Mouse (Mus musculus) stomach, embryonic 15.5 days (tissue): Measurements from ENCODE around the gene Focad. TPM values are rescaled to one million over a fixed set of nuclear protein-coding genes. Genes with fewer than 3 reads are reported as not detected.

ENCODE experiments used
- ATAC-seq: fragments of 200-750 bp; cut with Nextera tagmentation; 2 replicates; pipeline ENCODE4 v1.8.0; 2017; ENCODE audit warnings: low read depth, moderate number of reproducible peaks, moderate TSS enrichment; ENCODE audit not compliant: insufficient read depth, low FRiP score
- H3K27ac ChIP-seq: fragments of 300-500 bp; sonication (generic); 2 replicates; pipeline ENCODE4 v1.5.1; 2015; ENCODE audit warnings: mild to moderate bottlenecking, inconsistent platforms
- H3K27me3 ChIP-seq: fragments of 300-500 bp; sonication (generic); replicated peaks from 2 replicates; pipeline ENCODE4 v1.6.1; 2015; ENCODE audit warnings: inconsistent platforms
- H3K36me3 ChIP-seq: fragments of 300-500 bp; sonication (generic); 2 replicates; pipeline ENCODE4 v1.6.1; 2015; ENCODE audit warnings: inconsistent platforms
- H3K4me1 ChIP-seq: fragments of 300-500 bp; sonication (generic); 2 replicates; pipeline ENCODE4 v1.6.1; 2015; ENCODE audit warnings: inconsistent platforms
- H3K4me2 ChIP-seq: fragments of 300-500 bp; sonication (generic); 2 replicates; pipeline ENCODE4 v1.6.1; 2015; ENCODE audit warnings: mild to moderate bottlenecking, inconsistent platforms
- H3K4me3 ChIP-seq: fragments of 300-500 bp; sonication (generic); replicated peaks from 2 replicates; pipeline ENCODE4 v1.5.1; 2015; ENCODE audit warnings: inconsistent platforms
- H3K9ac ChIP-seq: fragments of 300-500 bp; sonication (generic); 2 replicates; pipeline ENCODE4 v1.6.1; 2015; ENCODE audit warnings: inconsistent platforms
- H3K9me3 ChIP-seq: fragments of 300-500 bp; sonication (generic); 2 replicates; pipeline ENCODE4 v1.6.1; 2016; ENCODE audit warnings: inconsistent platforms
- WGBS: fragments of 180-500 bp; shearing (Covaris S2); methylation state at CpG from one replicate; pipeline ENCODE4 v1.1.7; 2015; 5-methylcytosine and 5-hydroxymethylcytosine counted together
- polyA plus RNA-seq: library from polyadenylated mRNA; unstranded; fragments of >200 nt; fragmentation: Nextera tagmentation; extraction: Ambion mirVana; gene quantifications from 2 replicates; pipeline ENCODE4 v1.2.1, GENCODE M21; 2015

The Focad gene
- polyA plus RNA-seq, 1 experiment from 2014 or later: 12.0 TPM

DNA sequence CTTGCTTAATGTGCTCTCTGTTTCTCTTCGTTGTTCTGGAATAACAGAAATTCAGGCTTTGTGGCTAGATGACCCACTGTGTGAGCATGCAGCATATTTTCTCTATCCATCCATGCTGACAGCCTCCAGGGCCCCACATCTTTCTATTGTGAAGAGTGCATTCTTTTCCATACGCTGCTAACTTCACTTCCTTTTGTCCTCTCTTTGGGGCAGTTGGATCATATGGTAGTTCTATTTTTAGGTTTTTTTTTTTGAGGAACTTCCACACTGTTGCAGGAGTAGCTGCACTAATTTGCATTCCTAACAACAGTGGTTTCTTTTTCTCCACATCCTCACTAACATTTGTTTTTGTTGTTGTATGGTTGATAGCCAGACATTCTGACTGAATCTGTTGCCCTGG lies 320.6 kb downstream of the Focad start:
- WGBS: 59% methylated on average over 2 of the region's 2 CpGs

DNA sequence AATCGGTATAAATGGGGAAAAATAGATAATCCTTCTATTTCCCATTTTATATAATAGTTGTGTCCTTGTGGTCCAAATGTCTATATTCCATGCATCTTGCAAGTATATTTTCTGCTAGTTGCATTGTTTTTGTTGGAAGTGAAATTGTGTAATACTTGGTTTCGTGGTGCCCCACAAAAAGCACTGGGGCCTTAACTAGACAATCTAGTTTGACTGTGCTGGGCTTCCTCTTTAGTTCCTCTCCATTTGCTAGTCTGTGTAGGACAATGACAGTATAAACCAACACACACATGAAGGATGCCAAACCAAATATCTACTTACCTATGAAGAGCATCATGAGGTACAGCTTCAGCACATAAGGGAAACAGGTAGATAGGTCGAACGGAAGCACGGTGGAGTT lies 324.9 kb downstream of the Focad start:
- Histone ChIP-seq H3K4me2 (no peak overlapping the region), H3K36me3 (no peaks in the 10 kb centered on the region), H3K27me3 (no peaks in the 10 kb centered on the region), H3K4me3 (no peak overlapping the region), H3K4me1 (no peaks in the 10 kb centered on the region), H3K9me3 (no peaks in the 10 kb centered on the region), H3K9ac (no peak overlapping the region), H3K27ac (no peak overlapping the region)
- no peak for ATAC-seq
- 94% methylated on average over 5 of the region's 5 CpGs for WGBS

More for the DNA sequence above, 320.6 kb downstream of the Focad start:
- H3K9ac ChIP-seq: no peak overlapping the region
- H3K4me2 ChIP-seq: no peak overlapping the region
- no peaks in the 10 kb centered on the region for H3K36me3 ChIP-seq
- no peak overlapping the region for H3K4me3 ChIP-seq
- H3K4me1 ChIP-seq: no peaks in the 10 kb centered on the region
- no peak for ATAC-seq
- H3K27ac ChIP-seq: no peak overlapping the region
- no peaks in the 10 kb centered on the region for H3K9me3 ChIP-seq
- no peaks in the 10 kb centered on the region for H3K27me3 ChIP-seq

DNA sequence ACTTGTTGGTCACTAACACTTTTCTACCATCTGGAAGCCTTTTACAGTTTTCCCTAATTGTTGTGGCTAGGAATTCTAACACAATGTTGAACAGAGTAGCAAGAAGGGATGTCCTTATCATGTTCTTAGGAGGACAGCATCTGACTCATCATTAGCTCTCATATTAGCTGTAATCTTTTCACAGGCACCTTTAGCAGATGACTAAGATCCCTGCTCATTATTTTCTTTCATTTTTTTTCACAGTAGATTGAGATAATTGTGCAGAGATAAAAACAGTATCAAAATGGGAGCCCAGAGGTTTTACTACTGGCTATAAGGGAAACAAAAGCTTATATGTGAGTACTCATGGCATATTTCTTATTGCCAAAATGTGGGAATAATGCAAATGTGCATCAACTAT lies 330.1 kb downstream of the Focad start:
- no peaks in the 10 kb centered on the region for H3K27me3 ChIP-seq
- no peak overlapping the region for H3K27ac ChIP-seq
- no peaks in the 10 kb centered on the region for H3K4me1 ChIP-seq
- ATAC-seq: no peak
- H3K4me3 ChIP-seq: no peak overlapping the region
- H3K9ac ChIP-seq: no peak overlapping the region
- H3K36me3 ChIP-seq: no peaks in the 10 kb centered on the region
- H3K4me2 ChIP-seq: no peak overlapping the region
- no peaks in the 10 kb centered on the region for H3K9me3 ChIP-seq

DNA sequence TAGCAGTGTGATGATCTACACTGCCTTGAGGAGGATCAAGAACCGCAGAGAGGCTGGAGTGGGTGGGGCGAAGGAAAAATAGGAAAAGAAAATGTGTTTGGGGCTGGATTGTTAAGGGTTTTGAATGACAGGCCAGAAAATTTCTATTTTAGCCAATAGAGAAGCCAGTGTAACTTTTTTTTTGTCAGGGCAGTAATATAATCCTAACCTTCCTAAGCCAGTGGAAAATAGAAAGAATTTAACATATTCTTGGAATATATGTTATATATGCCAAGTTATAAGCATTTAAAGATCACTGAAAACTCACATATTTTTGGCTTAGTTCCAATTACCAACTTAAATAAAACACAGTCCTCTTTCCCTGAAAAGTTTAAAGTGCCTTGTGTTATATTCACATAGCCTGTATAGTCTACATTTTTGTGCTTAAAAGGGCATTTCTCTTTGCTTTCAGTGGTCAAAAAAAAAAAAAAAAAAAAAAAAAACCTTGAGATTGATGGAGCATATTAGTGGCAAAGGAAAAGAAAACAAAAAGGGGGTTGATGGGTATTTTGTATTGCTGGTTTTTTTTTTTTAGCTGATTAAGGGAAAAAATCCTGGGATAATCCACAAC lies 333.3 kb downstream of the Focad start:
- Histone ChIP-seq H3K4me1 (no peaks in the 10 kb centered on the region), H3K9ac (no peak overlapping the region), H3K36me3 (no peaks in the 10 kb centered on the region), H3K4me2 (no peak overlapping the region), H3K27me3 (no peaks in the 10 kb centered on the region), H3K4me3 (no peak overlapping the region), H3K9me3 (no peaks in the 10 kb centered on the region), H3K27ac (no peak overlapping the region)
- no peak for ATAC-seq
- WGBS: 83% methylated on average over 2 of the region's 2 CpGs

DNA sequence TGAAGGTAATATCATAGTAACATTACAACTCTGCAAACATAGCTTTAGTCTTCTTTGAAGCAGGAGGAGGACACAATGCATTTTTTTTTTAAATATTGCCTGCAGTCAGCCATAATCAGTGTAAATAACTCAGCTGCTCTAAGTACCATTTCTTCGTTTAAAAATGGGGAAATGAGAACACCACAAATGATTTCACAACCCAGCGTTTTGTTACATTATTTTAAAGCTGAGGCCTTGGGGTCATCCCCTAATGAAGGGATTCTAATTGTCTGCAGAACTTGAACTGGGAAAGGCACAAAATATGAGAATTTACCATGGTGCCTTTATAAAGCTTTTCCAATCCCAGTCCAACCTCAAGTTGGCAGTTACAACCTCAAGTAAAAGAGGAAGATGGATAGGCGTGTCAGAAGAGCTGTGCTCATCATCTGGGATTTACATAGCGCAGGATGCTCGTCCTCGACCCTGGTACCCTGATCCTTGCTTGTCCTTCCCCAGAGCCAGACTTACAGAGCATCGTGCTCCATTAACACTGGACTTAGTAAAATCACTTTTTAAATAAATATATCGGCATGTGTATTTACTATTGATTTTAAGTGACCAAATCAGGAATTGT lies 338.1 kb downstream of the Focad start:
- ATAC-seq: no peak
- no peak overlapping the region for H3K4me2 ChIP-seq
- WGBS: 78% methylated on average over 8 of the region's 8 CpGs

DNA sequence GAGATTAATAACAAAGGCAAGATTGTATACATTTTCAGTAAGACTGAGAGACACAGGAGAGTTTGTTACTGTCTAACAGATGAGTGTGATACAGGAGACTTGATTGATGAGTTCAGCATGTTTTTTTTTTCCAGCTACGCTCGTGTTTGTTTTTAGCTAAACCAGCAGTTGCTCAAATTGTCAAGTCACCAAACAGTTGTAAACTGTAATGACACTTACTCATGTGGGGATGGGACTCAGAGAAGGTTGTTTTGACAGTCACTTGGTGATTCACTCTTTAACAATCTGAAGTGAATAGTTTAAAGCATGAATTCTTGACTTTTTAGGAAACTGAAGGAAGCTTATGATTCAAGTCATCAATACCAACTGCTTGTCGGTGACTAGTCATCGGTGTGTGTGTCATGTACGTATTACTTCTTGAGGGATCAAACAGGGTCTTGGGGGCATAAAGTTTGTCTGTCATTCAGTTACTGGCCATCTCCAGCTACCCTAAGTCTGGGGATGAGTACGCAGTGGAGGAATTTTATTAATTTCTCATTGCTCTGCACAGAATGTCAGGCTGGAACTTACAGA lies 342.2 kb downstream of the Focad start:
- WGBS: 46% methylated on average over 6 of the region's 6 CpGs
- Histone ChIP-seq H3K27ac (no peak overlapping the region; the same call in 1 of the 2 replicates), H3K9me3 (no peaks in the 10 kb centered on the region), H3K9ac (no peak overlapping the region), H3K36me3 (no peaks in the 10 kb centered on the region), H3K4me3 (no peak overlapping the region), H3K27me3 (no peaks in the 10 kb centered on the region), H3K4me2 (no peak overlapping the region), H3K4me1 (0 out of 2 replicates have a peak, but pooled peaks cover 6% of the 10 kb centered on the region)
- no peak for ATAC-seq

More for the DNA sequence above, 338.1 kb downstream of the Focad start:
- Histone ChIP-seq H3K9ac (no peak overlapping the region), H3K27ac (no peak overlapping the region), H3K4me3 (no peak overlapping the region), H3K27me3 (no peaks in the 10 kb centered on the region), H3K36me3 (no peaks in the 10 kb centered on the region), H3K4me1 (no peaks in the 10 kb centered on the region), H3K9me3 (no peaks in the 10 kb centered on the region)

DNA sequence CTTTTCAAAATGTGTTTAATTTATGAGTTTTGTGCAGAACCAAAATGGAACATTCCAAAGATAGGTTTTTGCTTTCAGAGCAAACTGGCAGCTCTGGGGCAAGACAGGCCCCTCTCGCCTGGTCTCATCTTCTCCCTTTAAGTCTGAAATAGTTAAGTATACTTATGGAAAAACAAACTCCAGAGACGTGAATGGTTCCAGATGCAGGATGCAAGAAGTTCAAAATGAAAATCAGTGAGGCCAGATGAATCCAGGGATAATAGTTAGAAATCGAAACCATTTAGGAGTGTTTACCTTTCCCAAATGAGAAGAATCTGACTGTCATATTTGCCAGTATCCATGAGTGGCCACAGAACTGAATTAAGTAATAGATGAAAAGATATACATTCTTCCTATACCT lies 342.7 kb downstream of the Focad start:
- no peak for ATAC-seq
- H3K4me3 ChIP-seq: no peak overlapping the region
- no peaks in the 10 kb centered on the region for H3K9me3 ChIP-seq
- no peaks in the 10 kb centered on the region for H3K27me3 ChIP-seq
- H3K4me1 ChIP-seq: 0 out of 2 replicates have a peak, but pooled peaks cover 6% of the 10 kb centered on the region
- WGBS: 46% methylated on average over 3 of the region's 3 CpGs
- no peak overlapping the region for H3K9ac ChIP-seq
- no peak overlapping the region for H3K4me2 ChIP-seq
- no peak overlapping the region for H3K27ac ChIP-seq
- H3K36me3 ChIP-seq: no peaks in the 10 kb centered on the region

DNA sequence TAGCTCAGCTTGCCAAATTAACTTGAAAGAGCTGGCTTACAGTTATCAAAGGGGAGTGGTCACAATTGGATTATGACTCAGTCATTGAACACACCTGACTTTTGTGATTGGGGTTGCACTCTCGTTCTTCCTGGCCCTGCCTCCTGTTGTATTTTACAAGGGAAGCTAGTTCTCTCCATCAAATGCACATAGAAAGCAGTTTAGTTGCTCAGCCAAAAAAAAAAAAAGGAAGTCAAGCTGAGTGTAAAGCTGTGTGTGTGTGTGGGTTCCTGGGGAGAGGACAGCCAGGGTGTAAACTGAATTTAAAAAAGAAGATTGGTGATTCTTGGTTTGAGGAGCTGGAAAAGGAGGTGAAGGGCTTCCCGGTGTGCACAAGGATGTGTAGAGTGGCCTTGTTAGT lies 343.5 kb downstream of the Focad start:
- WGBS: 28% methylated on average over 2 of the region's 2 CpGs
- Histone ChIP-seq H3K4me3 (peak overlapping the region; percentile 46), H3K9ac (no peak overlapping the region), H3K27me3 (no peaks in the 10 kb centered on the region), H3K4me1 (0 out of 2 replicates have a peak, but pooled peaks cover 6% of the 10 kb centered on the region), H3K27ac (0 out of 2 replicates have a peak overlapping the region, but pooled peaks have one; percentile 13), H3K36me3 (no peaks in the 10 kb centered on the region), H3K9me3 (no peaks in the 10 kb centered on the region), H3K4me2 (peak overlapping the region; percentile 71)
- ATAC-seq: no peak

DNA sequence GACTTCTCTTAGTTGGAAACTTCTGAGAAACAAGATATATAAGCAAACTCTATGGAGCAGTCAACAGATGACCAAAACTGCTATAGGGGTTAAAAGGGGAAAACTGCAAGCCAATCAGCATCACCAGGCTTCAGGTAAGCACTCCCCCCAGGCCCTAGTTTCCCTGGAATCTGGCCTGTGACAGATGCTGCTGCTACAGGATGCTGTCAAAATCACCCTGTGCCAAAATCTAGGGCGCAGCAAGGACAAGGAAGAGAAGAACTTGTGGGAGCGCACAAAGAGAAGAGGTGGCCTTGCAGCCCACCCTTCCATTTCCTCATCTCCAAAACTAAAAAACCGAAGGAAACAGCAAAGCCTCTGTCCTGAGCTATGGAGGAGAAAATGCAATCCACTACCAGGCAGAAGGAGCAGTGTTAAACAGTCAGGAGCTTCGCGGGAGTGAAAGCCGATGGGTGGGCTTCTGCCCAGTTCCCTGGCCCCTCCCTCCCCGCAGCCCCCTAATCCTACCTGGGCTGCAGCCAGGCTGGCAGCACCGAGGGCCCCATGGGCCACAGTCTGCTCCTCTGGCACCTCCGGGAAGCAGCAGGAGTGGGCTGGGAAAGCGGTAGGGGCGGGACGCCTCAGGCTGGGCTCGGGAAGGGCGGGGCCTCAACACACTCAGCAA lies 344.0 kb downstream of the Focad start, which contains the start of gene Hacd4:
Hacd4 (minus strand) TSS at position 603 of the 664 bp plus-strand sequence.
- peak; percentile 87 for ATAC-seq
- Histone ChIP-seq H3K9me3 (no peaks in the 10 kb centered on the region), H3K9ac (peak within 1 kb of the TSS; percentile 37; the same call in 1 of the 2 replicates), H3K4me2 (peak within 1 kb of the TSS; percentile 71), H3K4me1 (0 out of 2 replicates have a peak, but pooled peaks cover 6% of the 10 kb centered on the region), H3K27me3 (no peaks in the 10 kb centered on the region), H3K27ac (no peak within 1 kb of the TSS), H3K4me3 (peak within 1 kb of the TSS; percentile 46), H3K36me3 (no peaks in the 10 kb centered on the region)
- WGBS: 3% methylated on average over 14 of the region's 14 CpGs

DNA sequence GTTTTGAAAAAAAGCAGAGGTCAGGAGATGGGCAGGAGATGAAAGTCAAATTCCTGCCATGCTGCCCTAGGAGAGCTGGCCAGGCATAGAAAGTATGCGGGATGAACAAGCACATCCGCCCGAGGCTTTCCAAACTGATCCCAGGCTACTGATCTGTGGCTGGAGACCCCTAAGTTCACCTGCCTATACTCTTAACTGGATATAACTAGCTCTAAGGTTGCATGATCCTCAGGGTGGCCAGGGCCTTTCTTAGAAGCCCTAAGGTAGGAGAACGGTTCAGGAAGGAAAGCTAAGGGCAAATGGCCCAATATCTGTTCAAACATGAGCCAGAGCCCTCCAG lies 344.5 kb downstream of the Focad start:
- no peak overlapping the region for H3K27ac ChIP-seq
- ATAC-seq: no peak
- H3K4me3 ChIP-seq: peak overlapping the region; percentile 46
- 0 out of 2 replicates have a peak, but pooled peaks cover 6% of the 10 kb centered on the region for H3K4me1 ChIP-seq
- peak overlapping the region; percentile 71 for H3K4me2 ChIP-seq
- H3K36me3 ChIP-seq: no peaks in the 10 kb centered on the region
- no peaks in the 10 kb centered on the region for H3K9me3 ChIP-seq
- no peak overlapping the region for H3K9ac ChIP-seq
- 16% methylated on average over 4 of the region's 4 CpGs for WGBS
- no peaks in the 10 kb centered on the region for H3K27me3 ChIP-seq

DNA sequence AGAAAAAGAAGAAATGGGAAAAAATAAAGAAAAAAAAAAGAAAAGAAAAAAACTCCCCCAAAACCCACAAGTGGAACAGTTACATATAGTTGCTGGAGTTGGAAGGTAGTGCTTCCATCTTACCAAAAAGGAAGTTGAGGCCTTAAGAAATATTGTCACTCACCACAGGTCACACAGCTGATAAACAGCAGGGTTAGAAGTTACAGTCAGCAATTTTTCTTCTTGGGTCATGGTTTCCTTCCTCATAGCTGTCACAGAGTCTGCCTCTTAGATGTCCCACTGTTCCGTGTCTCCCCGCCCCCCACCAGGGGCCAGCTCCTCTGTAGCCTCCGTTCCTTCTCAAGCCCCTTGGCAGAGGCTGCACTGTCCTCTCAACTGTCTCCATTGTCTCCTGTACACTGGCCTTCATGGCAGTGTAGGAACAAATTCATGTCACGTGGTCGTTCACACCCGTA lies 345.3 kb downstream of the Focad start:
- H3K4me1 ChIP-seq: 0 out of 2 replicates have a peak, but pooled peaks cover 6% of the 10 kb centered on the region
- H3K4me2 ChIP-seq: no peak overlapping the region
- H3K4me3 ChIP-seq: no peak overlapping the region
- no peak overlapping the region for H3K27ac ChIP-seq
- H3K9ac ChIP-seq: no peak overlapping the region
- H3K27me3 ChIP-seq: no peaks in the 10 kb centered on the region
- ATAC-seq: no peak
- no peaks in the 10 kb centered on the region for H3K36me3 ChIP-seq
- no peaks in the 10 kb centered on the region for H3K9me3 ChIP-seq
- WGBS: 72% methylated on average over 6 of the region's 6 CpGs

DNA sequence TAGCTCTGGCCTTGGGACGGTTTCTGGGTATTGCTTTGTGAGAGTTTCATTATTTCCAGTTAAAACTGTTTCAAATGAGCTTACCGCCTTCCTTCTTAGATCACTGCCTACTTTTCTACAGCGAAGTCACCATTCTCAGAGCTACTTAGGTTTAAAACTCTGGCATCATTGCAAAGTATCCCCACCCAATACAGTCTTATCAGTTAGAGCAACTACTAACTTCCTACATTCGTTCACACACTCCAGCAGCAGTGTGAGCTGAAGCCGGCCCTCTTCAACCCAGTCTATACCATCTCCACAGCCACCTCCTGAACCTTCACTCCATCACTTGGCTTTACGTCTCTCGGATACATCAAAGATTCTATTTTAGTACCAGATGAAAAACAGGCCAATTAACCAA lies 346.4 kb downstream of the Focad start:
- Histone ChIP-seq H3K4me2 (no peak overlapping the region), H3K27ac (no peak overlapping the region), H3K9ac (no peak overlapping the region), H3K36me3 (no peaks in the 10 kb centered on the region), H3K9me3 (no peaks in the 10 kb centered on the region), H3K4me1 (0 out of 2 replicates have a peak, but pooled peaks cover 6% of the 10 kb centered on the region), H3K4me3 (no peak overlapping the region), H3K27me3 (no peaks in the 10 kb centered on the region)
- 85% methylated on average over 7 of the region's 7 CpGs for WGBS
- ATAC-seq: no peak
